Mouse (Mus musculus) thymus, postnatal 4 days (tissue): Measurements from ENCODE around the gene Fbxo33.

Experiments
- DNase-seq: peaks from one replicate; pipeline ENCODE4 v3.0.0; 2021

The Fbxo33 gene

DNA sequence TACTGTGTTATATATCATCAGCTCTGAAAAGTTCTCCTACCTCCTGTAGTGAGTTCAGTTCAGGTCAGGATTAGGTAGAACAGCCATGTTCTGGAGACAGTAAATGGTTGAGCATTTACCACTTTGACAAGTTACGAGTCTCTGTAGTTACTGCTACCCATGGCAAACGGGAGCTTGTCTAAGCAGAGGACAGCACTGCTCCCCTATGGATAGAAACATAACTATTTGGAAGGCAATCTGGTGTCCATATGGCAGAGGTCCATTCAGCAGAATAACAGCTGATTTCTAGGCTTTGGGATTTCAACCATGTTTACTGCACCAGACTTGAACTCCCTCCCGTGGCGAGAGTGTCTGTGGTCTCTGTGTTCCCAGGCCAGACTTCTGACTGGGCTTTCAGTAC lies 23.6 kb downstream of the Fbxo33 start:
- DNase-seq = no peak

DNA sequence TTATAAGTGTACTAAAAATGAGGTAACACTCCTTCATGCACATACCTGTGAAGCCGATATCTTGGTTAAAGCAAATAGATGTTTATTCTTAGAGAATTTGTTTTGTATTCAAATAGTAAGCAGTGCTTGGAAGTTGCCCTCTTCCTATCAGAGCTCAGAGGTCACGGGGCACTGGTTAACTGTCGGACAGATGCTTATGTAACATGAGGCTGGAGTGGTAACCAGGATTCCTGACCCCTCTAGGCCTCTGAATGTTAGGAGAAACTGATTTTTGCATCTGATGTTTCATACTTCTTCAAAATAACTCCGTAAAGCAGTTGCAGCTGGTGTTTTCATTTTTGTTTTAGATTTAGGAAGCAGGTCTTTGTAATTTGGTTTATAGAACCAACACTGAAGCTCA lies 24.5 kb downstream of the Fbxo33 start:
- no peak for DNase-seq

- no peak for DNase-seq
Observed at GRCm38 (mm10) chr12:59194341-59195003, 25.1 kb downstream of the Fbxo33 start.

GRCm38 (mm10) chr12:59193637-59194036 lies 25.9 kb downstream of the Fbxo33 start:
- no peak for DNase-seq

- no peak for DNase-seq
Observed at GRCm38 (mm10) chr12:59188086-59188682, 31.3 kb downstream of the Fbxo33 start.

GRCm38 (mm10) chr12:59177814-59178213 lies 41.7 kb downstream of the Fbxo33 start:
- no peak for DNase-seq

DNA sequence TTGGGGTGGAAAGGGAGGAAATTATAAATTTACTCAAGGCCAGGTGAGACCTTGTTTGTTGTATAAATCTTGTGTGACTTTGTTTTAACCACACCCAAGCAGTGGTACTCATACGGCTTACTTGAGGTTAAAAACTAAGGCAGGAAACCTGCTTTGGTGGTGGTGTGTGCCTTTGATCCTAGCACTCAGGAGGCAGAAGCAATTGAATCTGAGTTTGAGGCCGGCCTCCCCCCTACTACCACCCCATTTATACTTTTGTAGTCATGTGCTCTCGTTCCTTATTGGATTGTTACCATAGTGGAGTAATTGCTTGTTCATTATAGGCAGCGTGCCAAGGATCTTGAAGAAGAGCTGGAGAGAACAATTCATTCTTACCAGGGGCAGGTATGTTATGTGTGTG lies 49.6 kb downstream of the Fbxo33 start:
- no peak for DNase-seq

DNA sequence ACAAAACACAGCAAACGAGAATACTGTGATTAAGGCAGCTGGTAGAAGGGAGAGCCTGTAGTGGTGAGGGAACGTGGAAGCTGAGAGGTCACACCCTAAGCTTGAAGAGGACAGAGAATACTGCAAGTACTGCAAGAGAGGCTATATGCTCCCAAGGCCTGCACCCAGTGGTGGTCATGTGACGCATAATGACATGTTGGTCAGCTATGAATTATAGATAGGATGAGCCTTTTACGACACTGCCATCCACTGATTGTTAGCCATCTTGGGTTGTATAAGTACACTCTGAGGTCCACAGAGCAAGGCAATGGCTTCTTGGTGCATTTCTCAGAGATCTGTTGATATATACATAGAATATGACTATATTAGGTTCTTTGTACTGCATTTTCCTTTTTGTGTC lies 53.0 kb downstream of the Fbxo33 start:
- DNase-seq = no peak

DNA sequence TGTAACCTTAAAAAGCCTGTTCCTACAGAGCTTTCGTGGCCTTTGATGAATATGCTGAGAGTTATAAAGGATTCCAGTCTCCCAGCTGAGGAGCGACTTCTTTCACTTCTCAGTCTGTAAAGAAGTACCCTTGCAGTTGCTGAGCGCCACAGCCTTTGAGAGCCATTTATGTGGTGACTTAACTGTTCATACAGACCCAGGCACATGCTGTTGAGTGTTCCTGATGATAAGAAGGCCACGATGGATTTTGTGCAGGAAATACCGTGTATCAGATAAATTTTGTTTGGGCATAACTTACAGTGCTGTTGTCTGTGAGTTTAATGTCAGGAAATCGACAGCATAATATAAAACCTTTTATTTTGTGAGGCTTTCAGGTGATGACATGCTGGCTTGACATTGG lies 55.0 kb downstream of the Fbxo33 start:
- DNase-seq = no peak

DNA sequence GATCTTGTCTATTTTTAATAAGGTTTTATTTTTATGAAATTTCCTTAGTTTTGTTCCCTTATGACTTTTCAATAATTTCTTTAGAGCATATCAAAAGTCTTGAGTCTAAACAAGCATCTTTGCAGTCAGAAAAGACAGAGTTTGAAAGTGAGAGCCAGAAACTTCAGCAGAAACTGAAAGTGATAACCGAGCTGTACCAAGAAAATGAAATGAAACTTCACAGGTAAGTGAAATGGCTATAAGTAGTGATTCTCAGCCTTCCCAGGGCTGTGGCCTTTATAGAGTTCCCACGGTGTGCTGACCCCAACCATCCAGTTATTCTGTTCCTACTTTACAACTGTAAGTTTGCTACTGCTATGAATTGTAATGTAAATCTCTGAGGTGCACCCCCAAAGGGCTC lies 56.7 kb downstream of the Fbxo33 start:
- DNase-seq = no peak

- DNase-seq = no peak
Observed at GRCm38 (mm10) chr12:59161091-59161490, 58.4 kb downstream of the Fbxo33 start.
